Mouse (Mus musculus) kidney, embryonic 16.5 days (tissue): ENCODE data around the gene Cables2. TPM values are rescaled to one million over a fixed set of nuclear protein-coding genes. Genes with fewer than 3 reads are reported as not detected.

Source experiments
- ATAC-seq: fragments of 200-750 bp; cut with Nextera tagmentation; 2 replicates; pipeline ENCODE4 v1.8.0; 2017; ENCODE audit warnings: moderate TSS enrichment; ENCODE audit not compliant: low FRiP score, low TSS enrichment
- H3K27ac ChIP-seq: fragments of 300-500 bp; sonication (generic); 2 replicates; pipeline ENCODE4 v1.5.1; 2014; ENCODE audit warnings: low read length
- H3K27me3 ChIP-seq: fragments of 300-500 bp; sonication (generic); 2 replicates; pipeline ENCODE4 v1.6.1; 2014; ENCODE audit warnings: low read length, control low read depth, mixed read lengths; ENCODE audit not compliant: insufficient read depth
- H3K36me3 ChIP-seq: fragments of 300-500 bp; sonication (generic); 2 replicates; pipeline ENCODE4 v1.6.1; 2014; ENCODE audit warnings: low read length, control low read depth, mixed read lengths; ENCODE audit not compliant: insufficient read depth
- H3K4me1 ChIP-seq: fragments of 300-500 bp; sonication (generic); 2 replicates; pipeline ENCODE4 v1.6.1; 2014; ENCODE audit warnings: low read length, control low read depth, mixed read lengths; ENCODE audit not compliant: insufficient read depth
- H3K4me2 ChIP-seq: fragments of 300-500 bp; sonication (generic); replicated peaks from 2 replicates; pipeline ENCODE4 v1.6.1; 2014; ENCODE audit warnings: low read depth, low read length
- H3K4me3 ChIP-seq: fragments of 300-500 bp; sonication (generic); 2 replicates; pipeline ENCODE4 v1.5.1; 2014; ENCODE audit warnings: mild to moderate bottlenecking, low read length
- H3K9ac ChIP-seq: fragments of 300-500 bp; sonication (generic); replicated peaks from 2 replicates; pipeline ENCODE4 v1.6.1; 2014; ENCODE audit warnings: low read length
- H3K9me3 ChIP-seq: fragments of 300-500 bp; sonication (generic); 2 replicates; pipeline ENCODE4 v1.6.1; 2016; ENCODE audit warnings: low read length, control low read depth
- WGBS: fragments of 180-500 bp; shearing (Covaris S2); extraction: QIAGEN DNeasy Blood & Tissue Kit; methylation state at CpG from one replicate; pipeline ENCODE4 v1.1.7; 2014; 5-methylcytosine and 5-hydroxymethylcytosine counted together
- polyA plus RNA-seq: library from polyadenylated mRNA; unstranded; fragments of >200 nt; fragmentation: Nextera tagmentation; extraction: Ambion mirVana; gene quantifications from 2 replicates; pipeline ENCODE4 v1.2.1, GENCODE M21; 2015

The Cables2 gene
- polyA plus RNA-seq, 1 experiment from 2014 or later: 11.2 TPM

DNA sequence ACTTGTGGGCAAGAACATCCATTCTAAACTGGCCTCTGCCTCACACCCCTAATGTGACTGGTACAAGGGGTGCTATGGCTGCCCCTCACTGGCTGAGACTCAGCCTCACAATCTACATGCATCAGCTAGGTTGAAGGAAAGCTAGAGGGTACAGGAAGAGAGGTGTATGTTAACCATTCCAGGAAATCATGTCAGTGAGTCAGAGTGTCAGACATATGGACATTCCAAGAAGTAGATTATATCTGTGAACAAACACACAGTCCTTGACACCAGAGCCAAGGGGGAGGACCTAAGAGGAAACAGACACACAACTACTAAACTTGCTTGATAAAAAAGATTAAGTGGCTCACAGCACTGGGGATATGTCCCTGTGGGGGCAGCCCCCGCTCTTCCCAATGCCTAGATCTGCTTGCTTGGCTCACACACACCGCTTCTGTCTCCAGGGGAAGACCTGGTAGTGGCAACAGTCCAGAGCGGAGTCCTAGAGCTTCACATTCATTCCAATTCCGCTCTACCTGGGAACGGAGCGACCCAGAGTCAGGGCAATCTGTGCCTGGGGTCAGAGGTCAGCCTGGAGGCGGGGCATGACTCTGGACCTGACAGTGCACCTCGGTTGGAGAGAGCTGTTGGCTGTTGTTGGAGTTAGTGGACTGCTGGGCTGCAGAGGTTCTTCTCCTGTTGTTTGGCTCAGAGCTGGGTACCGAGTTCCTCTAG lies 24.2 kb downstream of the Cables2 start:
- WGBS: 62% methylated on average over 9 of the region's 9 CpGs
- no peaks in the 10 kb centered on the region for H3K27me3 ChIP-seq
- ATAC-seq: peak; percentile 25; the same call in 1 of the 2 replicates
- no peak overlapping the region for H3K27ac ChIP-seq
- no peaks in the 10 kb centered on the region for H3K36me3 ChIP-seq
- no peak overlapping the region for H3K4me2 ChIP-seq
- no peak overlapping the region for H3K4me3 ChIP-seq
- peaks cover 3% of the 10 kb centered on the region; the same call in 1 of the 2 replicates for H3K4me1 ChIP-seq
- H3K9me3 ChIP-seq: no peaks in the 10 kb centered on the region
- H3K9ac ChIP-seq: no peak overlapping the region

- no peak for ATAC-seq
- 87% methylated on average over 5 of the region's 5 CpGs for WGBS
- no peaks in the 10 kb centered on the region for H3K27me3 ChIP-seq
Observed at GRCm38 (mm10) chr2:180247916-180248315, 25.4 kb downstream of the Cables2 start.

GRCm38 (mm10) chr2:180243108-180243507 lies 30.2 kb downstream of the Cables2 start:
- Histone ChIP-seq H3K9me3 (peaks cover 6% of the 10 kb centered on the region; the same call in 1 of the 2 replicates), H3K27me3 (no peaks in the 10 kb centered on the region), H3K36me3 (no peaks in the 10 kb centered on the region), H3K4me2 (no peak overlapping the region), H3K4me3 (no peak overlapping the region), H3K9ac (no peak overlapping the region), H3K27ac (no peak overlapping the region), H3K4me1 (no peaks in the 10 kb centered on the region)
- ATAC-seq: no peak
- 80% methylated on average over 4 of the region's 4 CpGs for WGBS

More at GRCm38 (mm10) chr2:180247916-180248315, 25.4 kb downstream of the Cables2 start:
- no peaks in the 10 kb centered on the region for H3K36me3 ChIP-seq
- H3K4me3 ChIP-seq: no peak overlapping the region
- no peak overlapping the region for H3K27ac ChIP-seq
- H3K9ac ChIP-seq: no peak overlapping the region
- H3K4me1 ChIP-seq: peaks cover 3% of the 10 kb centered on the region; the same call in 1 of the 2 replicates
- no peak overlapping the region for H3K4me2 ChIP-seq
- no peaks in the 10 kb centered on the region for H3K9me3 ChIP-seq

DNA sequence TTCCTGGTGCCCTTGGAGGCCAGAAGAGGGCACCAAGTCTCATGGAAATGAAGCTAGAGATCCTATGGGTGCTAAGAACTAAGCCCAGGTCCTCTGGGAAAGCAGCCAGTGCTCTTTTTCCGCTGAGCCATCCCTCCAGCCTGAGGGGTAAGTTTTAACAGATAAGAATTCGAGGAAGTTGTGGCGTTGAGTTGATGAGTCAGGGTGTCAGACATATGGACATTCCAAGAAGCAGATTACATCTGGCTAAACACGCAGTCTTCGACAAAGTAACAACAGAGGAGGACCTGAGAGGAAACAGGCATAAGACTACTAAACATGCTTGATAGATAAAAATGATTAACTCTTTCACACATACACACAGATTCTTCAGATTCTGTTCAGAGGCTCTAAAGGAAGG lies 34.7 kb downstream of the Cables2 start:
- no peaks in the 10 kb centered on the region for H3K36me3 ChIP-seq
- H3K27me3 ChIP-seq: no peaks in the 10 kb centered on the region
- WGBS: 69% methylated on average over 5 of the region's 5 CpGs
- peaks cover 6% of the 10 kb centered on the region; the same call in 1 of the 2 replicates for H3K9me3 ChIP-seq
- H3K9ac ChIP-seq: no peak overlapping the region
- H3K4me3 ChIP-seq: no peak overlapping the region
- H3K4me2 ChIP-seq: no peak overlapping the region
- peaks cover 18% of the 10 kb centered on the region for H3K4me1 ChIP-seq
- H3K27ac ChIP-seq: no peak overlapping the region
- no peak for ATAC-seq

DNA sequence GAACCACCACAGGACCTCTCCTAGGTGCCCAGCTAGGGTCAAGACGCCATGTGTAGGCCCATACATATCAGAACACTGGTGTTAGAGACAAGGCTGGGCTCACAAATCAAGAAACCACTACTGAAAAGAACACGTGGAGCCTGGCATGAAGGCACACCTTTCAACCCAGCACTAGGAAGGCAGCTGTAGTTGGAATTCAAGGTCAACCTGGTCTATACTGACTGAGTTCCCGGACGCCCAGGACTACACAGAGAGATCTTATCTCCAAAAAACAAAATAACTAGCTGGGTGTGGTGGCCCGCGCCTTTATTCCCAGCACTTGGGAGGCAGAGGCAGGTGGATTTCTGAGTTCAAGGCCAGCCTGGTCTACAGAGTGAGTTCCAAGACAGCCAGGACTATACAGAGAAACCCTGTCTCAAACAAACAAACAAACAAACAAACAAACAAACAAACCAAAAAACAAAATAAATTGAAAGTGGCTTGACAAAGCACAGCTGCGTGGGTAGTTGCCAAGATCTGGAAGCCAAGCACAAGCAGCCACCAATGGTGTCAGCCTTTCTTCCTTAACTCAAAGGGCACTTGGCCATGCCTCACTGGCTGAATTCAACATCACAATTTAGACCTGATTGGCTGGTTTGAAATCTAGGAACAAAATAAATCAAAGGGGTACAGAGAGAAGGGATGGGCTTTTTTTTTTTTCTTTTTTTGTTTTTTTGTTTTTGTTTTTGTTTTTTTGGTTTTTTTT lies 35.5 kb downstream of the Cables2 start:
- 86% methylated on average over 7 of the region's 7 CpGs for WGBS
- H3K27me3 ChIP-seq: no peaks in the 10 kb centered on the region
- H3K36me3 ChIP-seq: no peaks in the 10 kb centered on the region
- ATAC-seq: no peak
- no peak overlapping the region for H3K27ac ChIP-seq
- H3K9ac ChIP-seq: no peak overlapping the region
- no peak overlapping the region for H3K4me2 ChIP-seq
- peaks cover 21% of the 10 kb centered on the region for H3K4me1 ChIP-seq
- peaks cover 6% of the 10 kb centered on the region; the same call in 1 of the 2 replicates for H3K9me3 ChIP-seq
- H3K4me3 ChIP-seq: no peak overlapping the region

- no peak overlapping the region for H3K9ac ChIP-seq
- ATAC-seq: no peak
- H3K27me3 ChIP-seq: no peaks in the 10 kb centered on the region
- H3K4me2 ChIP-seq: no peak overlapping the region
- peaks cover 6% of the 10 kb centered on the region; the same call in 1 of the 2 replicates for H3K9me3 ChIP-seq
- no peaks in the 10 kb centered on the region for H3K36me3 ChIP-seq
- 54% methylated on average over 3 of the region's 3 CpGs for WGBS
- H3K27ac ChIP-seq: no peak overlapping the region
- H3K4me3 ChIP-seq: no peak overlapping the region
- peaks cover 21% of the 10 kb centered on the region for H3K4me1 ChIP-seq
Observed at GRCm38 (mm10) chr2:180236930-180237329, 36.4 kb downstream of the Cables2 start.

GRCm38 (mm10) chr2:180236500-180236899 lies 36.8 kb downstream of the Cables2 start:
- H3K36me3 ChIP-seq: no peaks in the 10 kb centered on the region
- WGBS: 41% methylated on average over 3 of the region's 3 CpGs
- H3K27ac ChIP-seq: peak overlapping the region; percentile 92
- peaks cover 2% of the 10 kb centered on the region; the same call in 1 of the 2 replicates for H3K9me3 ChIP-seq
- H3K27me3 ChIP-seq: no peaks in the 10 kb centered on the region
- ATAC-seq: no peak
- no peak overlapping the region for H3K9ac ChIP-seq
- H3K4me2 ChIP-seq: no peak overlapping the region
- no peak overlapping the region for H3K4me3 ChIP-seq
- peaks cover 24% of the 10 kb centered on the region for H3K4me1 ChIP-seq

DNA sequence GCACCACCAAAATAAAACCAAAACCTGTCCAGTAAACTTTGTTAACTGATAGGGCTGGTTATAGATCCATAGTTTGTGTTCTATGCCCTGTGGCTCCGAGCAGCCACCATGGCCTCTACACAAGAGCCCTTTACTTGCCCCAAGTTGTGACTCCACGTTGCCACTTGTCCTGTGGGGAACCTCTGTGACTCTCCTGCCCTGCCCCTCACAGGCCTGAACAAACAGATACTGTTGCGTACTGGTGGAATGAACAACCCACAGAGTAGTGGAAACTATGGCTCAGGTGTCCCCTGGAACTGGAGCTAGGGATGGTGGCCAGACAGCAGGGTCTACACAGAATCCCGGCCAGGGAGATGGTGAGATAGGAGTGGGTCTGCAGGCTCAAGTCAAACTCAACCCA lies 37.5 kb downstream of the Cables2 start:
- H3K4me3 ChIP-seq: no peak overlapping the region
- H3K4me2 ChIP-seq: no peak overlapping the region
- no peak for ATAC-seq
- no peaks in the 10 kb centered on the region for H3K9me3 ChIP-seq
- no peaks in the 10 kb centered on the region for H3K27me3 ChIP-seq
- H3K36me3 ChIP-seq: no peaks in the 10 kb centered on the region
- WGBS: 80% methylated on average over 4 of the region's 4 CpGs
- H3K27ac ChIP-seq: peak overlapping the region; percentile 92
- H3K9ac ChIP-seq: no peak overlapping the region
- H3K4me1 ChIP-seq: peaks cover 24% of the 10 kb centered on the region

DNA sequence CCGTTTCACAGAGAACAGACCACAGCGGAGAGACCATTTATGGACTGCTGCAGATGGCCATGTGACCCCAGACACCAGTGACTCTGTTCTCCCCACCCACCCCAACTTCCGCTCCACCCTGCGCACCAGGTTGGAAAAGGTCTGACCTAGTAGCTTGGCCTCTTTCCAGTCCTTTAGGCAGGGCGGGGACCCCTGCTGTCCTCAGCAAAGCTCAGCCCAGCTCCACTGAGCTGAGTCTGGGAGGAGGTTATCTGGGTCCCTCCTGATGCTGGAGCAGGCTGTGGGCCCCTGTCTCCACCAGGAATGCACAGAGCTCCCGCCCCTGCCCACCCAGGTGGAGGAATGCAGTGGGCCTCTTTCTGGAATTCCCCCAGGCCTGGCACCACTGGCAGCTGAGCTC lies 38.3 kb downstream of the Cables2 start:
- Histone ChIP-seq H3K4me1 (peaks cover 24% of the 10 kb centered on the region), H3K27ac (peak overlapping the region; percentile 92), H3K9ac (peak overlapping the region; percentile 19), H3K27me3 (no peaks in the 10 kb centered on the region), H3K4me3 (no peak overlapping the region), H3K4me2 (no peak overlapping the region; the same call in 1 of the 2 replicates), H3K36me3 (no peaks in the 10 kb centered on the region), H3K9me3 (no peaks in the 10 kb centered on the region)
- ATAC-seq: peak; percentile 85
- WGBS: 50% methylated on average over 6 of the region's 6 CpGs

- H3K27me3 ChIP-seq: no peaks in the 10 kb centered on the region
- no peak for ATAC-seq
- peaks cover 24% of the 10 kb centered on the region for H3K4me1 ChIP-seq
- H3K4me3 ChIP-seq: no peak overlapping the region
- no peak overlapping the region for H3K4me2 ChIP-seq
- no peaks in the 10 kb centered on the region for H3K9me3 ChIP-seq
- peak overlapping the region; percentile 19; the same call in 1 of the 2 replicates for H3K9ac ChIP-seq
- peak overlapping the region; percentile 92 for H3K27ac ChIP-seq
- WGBS: 78% methylated on average over 8 of the region's 8 CpGs
- no peaks in the 10 kb centered on the region for H3K36me3 ChIP-seq
Observed at GRCm38 (mm10) chr2:180234353-180234752, 38.9 kb downstream of the Cables2 start.
